Mouse (Mus musculus): ENCODE results near the gene Fgfr2. TPM values are rescaled to one million over a fixed set of nuclear protein-coding genes. Genes with fewer than 3 reads are reported as not detected.

Gene Fgfr2
- polyA plus RNA-seq, 1 experiment from 2014 or later, result 33.9 TPM

DNA sequence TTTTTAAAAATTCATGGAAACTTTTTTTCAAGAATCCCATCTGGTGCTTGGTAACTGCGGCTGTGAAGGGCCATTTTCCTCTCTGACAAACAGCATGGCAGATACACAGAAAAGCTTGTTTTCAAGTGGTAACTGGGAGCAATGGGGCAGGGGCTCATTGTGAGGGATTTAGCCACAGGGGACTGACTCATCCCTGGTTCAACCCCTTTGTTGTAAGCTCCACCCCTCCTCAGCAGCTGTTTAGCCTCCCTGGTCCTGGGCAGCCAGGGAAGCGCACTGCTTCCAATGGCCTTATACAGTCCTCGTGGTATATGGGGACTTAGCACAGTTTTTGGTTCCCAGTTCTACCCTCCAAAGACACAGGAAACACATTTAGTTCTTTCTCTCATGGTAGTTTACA lies 1426.3 kb downstream of the Fgfr2 start:
- H3K27me3 ChIP-seq, result no peaks in the 10 kb centered on the region; the same call in 1 of the 2 replicates

GRCm38 (mm10) chr7:131687324-131687723 lies 1435.8 kb downstream of the Fgfr2 start:
- H3K9me3 ChIP-seq, result no peaks in the 10 kb centered on the region
- H3K27me3 ChIP-seq, result no peaks in the 10 kb centered on the region
- no peak overlapping the region for H3K4me3 ChIP-seq
- no peaks in the 10 kb centered on the region for H3K4me1 ChIP-seq (replicated peaks)
- 94% methylated on average over 1 of the region's 1 CpGs for WGBS
- H3K4me2 ChIP-seq, result no peak overlapping the region
- H3K36me3 ChIP-seq, result no peaks in the 10 kb centered on the region
- H3K9ac ChIP-seq, result no peak overlapping the region
- H3K27ac ChIP-seq, result no peak overlapping the region
- no peak for ATAC-seq (ENCODE audit: low FRiP score)

More for the DNA sequence above, 1426.3 kb downstream of the Fgfr2 start:
- WGBS, result 10% methylated on average over 3 of the region's 3 CpGs
- no peaks in the 10 kb centered on the region for H3K36me3 ChIP-seq
- no peak overlapping the region for H3K27ac ChIP-seq
- H3K4me1 ChIP-seq (replicated peaks), result peaks cover 3% of the 10 kb centered on the region; the same call in 1 of the 2 replicates
- H3K9me3 ChIP-seq, result no peaks in the 10 kb centered on the region
- H3K4me3 ChIP-seq, result no peak overlapping the region
- ATAC-seq (ENCODE audit: low FRiP score), result no peak
- H3K4me2 ChIP-seq, result no peak overlapping the region
- H3K9ac ChIP-seq, result no peak overlapping the region

- WGBS, result 92% methylated on average over 2 of the region's 2 CpGs
- Histone ChIP-seq H3K27me3 (no peaks in the 10 kb centered on the region), H3K36me3 (no peaks in the 10 kb centered on the region), H3K27ac (no peak overlapping the region), H3K9ac (no peak overlapping the region), H3K9me3 (no peaks in the 10 kb centered on the region), H3K4me1 (replicated peaks) (peaks cover 11% of the 10 kb centered on the region), H3K4me3 (no peak overlapping the region), H3K4me2 (no peak overlapping the region)
- no peak for ATAC-seq (ENCODE audit: low FRiP score)
These were observed 1446.0 kb downstream of the Fgfr2 start for GRCm38 (mm10) chr7:131677126-131677525.

DNA sequence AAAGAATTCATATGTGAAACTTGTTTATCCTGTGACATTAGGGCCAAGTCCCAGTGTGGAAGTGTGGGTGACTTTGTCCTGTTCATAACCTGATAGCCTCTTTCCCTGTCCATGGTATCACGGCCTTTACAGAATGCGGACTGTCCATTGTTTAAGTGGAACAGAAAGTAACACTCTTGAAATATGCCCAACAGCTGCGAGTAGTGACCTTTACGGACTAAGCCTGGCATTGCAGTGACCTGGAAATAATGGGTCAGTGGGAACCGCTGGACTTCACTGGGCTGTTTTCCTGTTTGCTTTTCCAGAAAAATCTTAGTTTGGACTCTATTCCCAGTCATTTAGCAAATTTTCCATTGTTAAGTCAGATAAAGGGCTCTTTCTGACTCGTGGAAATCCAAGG lies 1452.6 kb downstream of the Fgfr2 start:
- Histone ChIP-seq H3K4me1 (replicated peaks) (peaks cover 5% of the 10 kb centered on the region), H3K36me3 (no peaks in the 10 kb centered on the region), H3K4me2 (no peak overlapping the region), H3K9ac (no peak overlapping the region), H3K9me3 (no peaks in the 10 kb centered on the region), H3K27ac (no peak overlapping the region), H3K4me3 (no peak overlapping the region), H3K27me3 (no peaks in the 10 kb centered on the region)
- no peak for ATAC-seq (ENCODE audit: low FRiP score)
- 23% methylated on average over 6 of the region's 6 CpGs for WGBS

DNA sequence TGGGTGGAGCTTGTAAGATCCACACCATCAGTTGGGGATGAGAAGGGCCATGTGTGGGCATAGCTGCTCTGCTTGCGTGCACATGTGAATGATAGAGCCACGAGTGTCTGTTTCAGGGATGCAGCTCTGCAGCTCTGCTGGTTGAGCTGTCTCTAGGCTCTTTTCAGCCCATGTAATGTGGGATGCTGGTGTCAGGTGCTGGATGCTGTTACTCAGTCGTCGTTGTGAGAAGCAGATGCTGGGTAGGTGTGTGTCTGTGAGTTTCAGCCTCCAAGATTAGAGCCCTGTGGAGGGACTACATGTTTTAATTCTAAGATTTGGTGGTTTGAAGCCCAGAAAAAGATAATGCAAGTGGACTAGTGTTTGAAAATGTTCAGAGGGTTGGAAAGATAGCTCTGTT lies 1453.8 kb downstream of the Fgfr2 start:
- Histone ChIP-seq H3K27me3 (no peaks in the 10 kb centered on the region), H3K4me3 (no peak overlapping the region), H3K9me3 (no peaks in the 10 kb centered on the region), H3K4me1 (replicated peaks) (peaks cover 5% of the 10 kb centered on the region), H3K9ac (no peak overlapping the region), H3K36me3 (no peaks in the 10 kb centered on the region), H3K27ac (no peak overlapping the region), H3K4me2 (no peak overlapping the region)
- 94% methylated on average over 4 of the region's 4 CpGs for WGBS
- ATAC-seq (ENCODE audit: low FRiP score), result no peak

DNA sequence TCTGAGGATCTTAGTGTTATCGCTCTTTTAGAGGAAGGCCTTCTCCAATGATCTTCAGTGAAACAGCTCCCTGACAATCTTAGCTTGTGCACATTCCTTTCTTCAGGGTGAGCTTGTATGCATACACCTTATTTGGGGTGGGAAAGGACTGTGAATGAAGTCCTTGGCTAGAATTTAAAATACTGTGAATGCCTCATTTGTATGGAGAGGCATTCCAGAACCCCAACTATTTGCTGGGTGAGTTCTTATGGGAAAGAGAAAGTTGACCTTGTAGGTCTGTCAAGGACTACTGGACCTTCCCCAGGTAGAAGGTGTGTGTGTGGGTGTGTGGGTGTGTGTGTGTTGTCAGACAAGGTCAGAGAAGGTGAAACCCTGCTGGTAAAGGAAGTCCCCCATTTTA lies 1462.4 kb downstream of the Fgfr2 start:
- Histone ChIP-seq H3K4me3 (no peak overlapping the region), H3K4me1 (replicated peaks) (peaks cover 11% of the 10 kb centered on the region), H3K27ac (no peak overlapping the region), H3K9me3 (no peaks in the 10 kb centered on the region), H3K27me3 (0 out of 2 replicates have a peak, but pooled peaks cover 3% of the 10 kb centered on the region), H3K36me3 (no peaks in the 10 kb centered on the region), H3K9ac (no peak overlapping the region), H3K4me2 (no peak overlapping the region)
- 96% methylated on average over 1 of the region's 1 CpGs for WGBS
- no peak for ATAC-seq (ENCODE audit: low FRiP score)

DNA sequence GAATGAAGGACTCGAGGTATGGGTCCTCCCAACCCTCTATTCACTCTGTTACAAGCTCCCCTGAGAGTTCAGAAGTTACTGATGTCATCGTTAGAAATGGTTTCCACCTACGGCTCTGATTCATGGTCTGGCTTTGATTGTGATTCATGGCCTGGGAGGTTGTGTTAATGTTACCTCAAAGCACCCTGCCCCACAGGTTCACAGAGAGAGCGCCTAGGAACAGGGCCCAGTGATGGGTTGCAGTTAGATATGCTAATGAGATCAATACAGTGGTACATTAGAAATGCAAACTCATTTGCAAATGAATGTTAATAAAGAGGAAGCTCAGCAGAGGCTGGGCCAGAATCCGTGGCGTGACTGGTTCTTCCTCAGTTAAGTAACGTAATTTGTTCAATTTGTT lies 1467.1 kb downstream of the Fgfr2 start:
- Histone ChIP-seq H3K4me1 (replicated peaks) (peaks cover 22% of the 10 kb centered on the region), H3K27me3 (0 out of 2 replicates have a peak, but pooled peaks cover 3% of the 10 kb centered on the region), H3K4me3 (no peak overlapping the region), H3K9me3 (no peaks in the 10 kb centered on the region), H3K4me2 (no peak overlapping the region), H3K36me3 (no peaks in the 10 kb centered on the region), H3K9ac (no peak overlapping the region), H3K27ac (no peak overlapping the region)
- WGBS, result 32% methylated on average over 7 of the region's 7 CpGs
- no peak for ATAC-seq (ENCODE audit: low FRiP score)

- Histone ChIP-seq H3K27me3 (peaks cover 14% of the 10 kb centered on the region), H3K36me3 (no peaks in the 10 kb centered on the region), H3K4me2 (no peak overlapping the region), H3K9ac (no peak overlapping the region), H3K9me3 (no peaks in the 10 kb centered on the region), H3K27ac (no peak overlapping the region), H3K4me1 (replicated peaks) (peaks cover 26% of the 10 kb centered on the region), H3K4me3 (no peak overlapping the region)
- WGBS, result 65% methylated on average over 6 of the region's 6 CpGs
- ATAC-seq (ENCODE audit: low FRiP score), result no peak
These were observed 1469.7 kb downstream of the Fgfr2 start for GRCm38 (mm10) chr7:131653416-131653815.

DNA sequence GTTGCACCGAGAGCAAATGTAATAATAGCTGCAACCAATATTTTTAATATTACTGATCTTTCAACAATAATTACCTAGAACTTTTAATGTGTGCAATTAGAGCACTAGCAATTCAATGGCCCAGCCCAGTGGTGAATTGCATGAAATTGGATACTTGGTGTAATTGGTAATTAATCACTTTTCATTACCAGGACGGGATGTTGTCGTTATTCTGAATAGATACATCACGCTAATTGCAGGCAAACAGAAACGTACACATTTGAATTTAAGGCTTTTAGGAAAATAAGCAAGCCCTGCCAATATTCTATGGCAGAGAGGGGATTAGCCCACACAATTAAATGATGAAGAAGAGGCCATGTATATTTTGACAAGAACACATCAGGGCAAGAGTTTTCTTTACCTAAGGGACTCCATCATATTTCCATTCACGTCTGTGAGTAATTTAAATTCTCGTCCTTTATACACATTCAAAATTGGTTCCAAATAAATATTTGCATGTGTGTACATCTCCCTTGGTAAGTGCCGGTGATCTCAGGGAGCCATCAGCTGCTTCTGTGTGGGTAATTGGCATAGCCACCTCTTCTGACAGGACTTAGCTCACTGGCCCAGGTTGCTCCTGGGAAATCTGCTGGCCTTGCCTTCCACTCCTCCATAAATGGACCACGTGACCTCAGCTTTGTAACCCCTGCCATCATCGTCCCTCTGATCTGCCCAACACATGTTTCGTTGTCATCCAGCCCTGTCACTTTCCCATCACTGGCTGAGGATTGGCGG lies 1471.0 kb downstream of the Fgfr2 start:
- Histone ChIP-seq H3K27me3 (peaks cover 19% of the 10 kb centered on the region), H3K4me3 (no peak overlapping the region), H3K4me1 (replicated peaks) (peaks cover 26% of the 10 kb centered on the region), H3K27ac (no peak overlapping the region), H3K4me2 (no peak overlapping the region), H3K9me3 (no peaks in the 10 kb centered on the region), H3K9ac (no peak overlapping the region), H3K36me3 (no peaks in the 10 kb centered on the region)
- no peak for ATAC-seq (ENCODE audit: low FRiP score)
- WGBS, result 62% methylated on average over 12 of the region's 12 CpGs

- H3K27ac ChIP-seq, result no peak overlapping the region
- peaks cover 14% of the 10 kb centered on the region for H3K4me1 ChIP-seq (replicated peaks)
- H3K9me3 ChIP-seq, result no peaks in the 10 kb centered on the region
- no peak overlapping the region for H3K9ac ChIP-seq
- H3K4me3 ChIP-seq, result no peak overlapping the region
- WGBS, result 47% methylated on average over 2 of the region's 2 CpGs
- ATAC-seq (ENCODE audit: low FRiP score), result no peak
- no peak overlapping the region for H3K4me2 ChIP-seq
- H3K36me3 ChIP-seq, result no peaks in the 10 kb centered on the region
- peaks cover 36% of the 10 kb centered on the region for H3K27me3 ChIP-seq
These were observed 1472.9 kb downstream of the Fgfr2 start for GRCm38 (mm10) chr7:131650277-131650676.

- Histone ChIP-seq H3K4me3 (no peak overlapping the region), H3K27me3 (peaks cover 54% of the 10 kb centered on the region), H3K4me2 (no peak overlapping the region), H3K9ac (no peak overlapping the region), H3K27ac (no peak overlapping the region), H3K9me3 (no peaks in the 10 kb centered on the region), H3K36me3 (no peaks in the 10 kb centered on the region), H3K4me1 (replicated peaks) (peaks cover 34% of the 10 kb centered on the region)
- 37% methylated on average over 7 of the region's 7 CpGs for WGBS
- ATAC-seq (ENCODE audit: low FRiP score), result no peak
These were observed 1474.9 kb downstream of the Fgfr2 start for GRCm38 (mm10) chr7:131648276-131648675.

- Histone ChIP-seq H3K4me3 (no peak overlapping the region), H3K27ac (no peak overlapping the region)
These were observed 1475.6 kb downstream of the Fgfr2 start for GRCm38 (mm10) chr7:131647583-131647982.

GRCm38 (mm10) chr7:131644586-131644985 lies 1478.6 kb downstream of the Fgfr2 start:
- H3K27me3 ChIP-seq, result peaks cover 79% of the 10 kb centered on the region
- H3K36me3 ChIP-seq, result no peaks in the 10 kb centered on the region
- no peak for ATAC-seq (ENCODE audit: low FRiP score)
- H3K9ac ChIP-seq, result peak overlapping the region; percentile 30; the same call in 1 of the 2 replicates
- no peaks in the 10 kb centered on the region for H3K9me3 ChIP-seq
- H3K4me1 ChIP-seq (replicated peaks), result peaks cover 26% of the 10 kb centered on the region
- 3% methylated on average over 13 of the region's 13 CpGs for WGBS
- H3K4me2 ChIP-seq, result peak overlapping the region; percentile 43
- peak overlapping the region; percentile 19 for H3K4me3 ChIP-seq
- no peak overlapping the region for H3K27ac ChIP-seq

More at GRCm38 (mm10) chr7:131647583-131647982, 1475.6 kb downstream of the Fgfr2 start:
- Histone ChIP-seq H3K9ac (no peak overlapping the region), H3K36me3 (no peaks in the 10 kb centered on the region), H3K4me1 (replicated peaks) (peaks cover 33% of the 10 kb centered on the region), H3K27me3 (peaks cover 61% of the 10 kb centered on the region), H3K4me2 (no peak overlapping the region), H3K9me3 (no peaks in the 10 kb centered on the region)
- no peak for ATAC-seq (ENCODE audit: low FRiP score)
- WGBS, result 55% methylated on average over 3 of the region's 3 CpGs
